Mouse (Mus musculus) heart, adult 2 months (tissue): ENCODE results near the gene 4931409K22Rik. TPM values are rescaled to one million over a fixed set of nuclear protein-coding genes. Genes with fewer than 3 reads are reported as not detected.
A peak's percentile ranks its signal among the peaks of the same experiment; 100 is the strongest.

ENCODE experiments used
- DNase-seq, 2 experiments: peaks; one replicate each; pipeline ENCODE4 v3.0.0; 2021
- H3K27ac ChIP-seq: fragments of 200-600 bp; 2 replicates; pipeline ENCODE4 v1.8.1; 2022
- H3K27me3 ChIP-seq: fragments of 200-500 bp; 2 replicates; pipeline ENCODE4 v1.6.1; 2012; ENCODE audit warnings: mild to moderate bottlenecking, low read length, inconsistent platforms, mixed read lengths; ENCODE audit not compliant: control insufficient read depth, insufficient read depth
- H3K36me3 ChIP-seq: fragments of 200-500 bp; 2 replicates; pipeline ENCODE4 v1.6.1; 2012; ENCODE audit warnings: low read length, inconsistent platforms; ENCODE audit not compliant: control insufficient read depth, insufficient read depth
- H3K4me1 ChIP-seq: fragments of 200-500 bp; 2 replicates; pipeline ENCODE4 v1.6.1; 2011; ENCODE audit warnings: low read length; ENCODE audit not compliant: control insufficient read depth, insufficient read depth
- H3K4me3 ChIP-seq: fragments of 200-600 bp; 2 replicates; pipeline ENCODE4 v1.8.1; 2022
- H3K79me2 ChIP-seq: fragments of 200-500 bp; replicated peaks from 2 replicates; pipeline ENCODE4 v1.6.1; 2012; ENCODE audit warnings: mild to moderate bottlenecking, inconsistent platforms, low read length, moderate library complexity, mixed read lengths; ENCODE audit not compliant: control insufficient read depth, insufficient read depth
- H3K9ac ChIP-seq: fragments of 200-500 bp; 2 replicates; pipeline ENCODE4 v1.6.1; 2012; ENCODE audit warnings: low read depth, mild to moderate bottlenecking, control low read depth, inconsistent platforms, low read length, mixed read lengths
- CTCF ChIP-seq: fragments of 200-600 bp; IDR thresholded peaks from 2 replicates; pipeline ENCODE4 v1.8.1; 2022; ENCODE audit warnings: antibody characterized with exemption, mild to moderate bottlenecking, moderate library complexity
- EP300 ChIP-seq: fragments of 200-500 bp; IDR thresholded peaks from 2 replicates; pipeline ENCODE4 v1.6.1; 2011; ENCODE audit warnings: low read depth, low read length, control low read depth; ENCODE audit not compliant: insufficient read depth
- POLR2A ChIP-seq: fragments of 200-500 bp; IDR thresholded peaks from 2 replicates; pipeline ENCODE4 v1.6.1; 2011; ENCODE audit warnings: mild to moderate bottlenecking, low read depth, low read length, control low read depth; ENCODE audit not compliant: insufficient read depth
- WGBS: fragments of 180-500 bp; shearing (Covaris S2); methylation state at CpG from one replicate; pipeline ENCODE4 v1.1.7; 2018; 5-methylcytosine and 5-hydroxymethylcytosine counted together
- intact Hi-C: fragments of 180-260 bp; cut with DNase I; formaldehyde crosslinking; loops from one replicate; pipeline ENCODE4 v1.15.1; 2025
- polyA plus RNA-seq: library from polyadenylated mRNA; depleted of rRNA; stranded (reverse); fragments of >200 nt; gene quantifications from 2 replicates; pipeline ENCODE4 v1.2.3, GENCODE M21; 2012
- total RNA-seq, 2 experiments: library from RNA; stranded (reverse); gene quantifications; 2 replicates each; pipeline ENCODE4 v1.2.3; 2021

The 4931409K22Rik gene
- total and polyA plus RNA-seq, 3 experiments = 0.06 TPM; not detected in 2

GRCm38 (mm10) chr5:24530042-24530689, 26.4 kb downstream of the 4931409K22Rik start:
- WGBS = 19% methylated on average over 24 of the region's 24 CpGs
- Histone ChIP-seq H3K9ac (no peak overlapping the region), H3K27me3 (peaks cover 15% of the 10 kb centered on the region), H3K79me2 (no peaks in the 10 kb centered on the region), H3K4me1 (no peaks in the 10 kb centered on the region), H3K36me3 (no peaks in the 10 kb centered on the region), H3K27ac (no peak overlapping the region), H3K4me3 (no peak overlapping the region)
- TF ChIP-seq CTCF (no peak; the same call in 1 of the 2 replicates), POLR2A (peak; percentile 57), EP300 (peak; percentile 96)
- peak; percentile 90 to 95 for DNase-seq
- intact Hi-C loops = loop anchor here (2.0 to 5.0 kb wide), 2 partner anchors 67 to 122 kb away; no protein-coding TSS in a partner anchor

GRCm38 (mm10) chr5:24527780-24528179, 28.8 kb downstream of the 4931409K22Rik start:
- Histone ChIP-seq H3K4me1 (no peaks in the 10 kb centered on the region), H3K4me3 (no peak overlapping the region), H3K9ac (no peak overlapping the region), H3K27me3 (peaks cover 23% of the 10 kb centered on the region), H3K79me2 (no peaks in the 10 kb centered on the region), H3K36me3 (no peaks in the 10 kb centered on the region), H3K27ac (no peak overlapping the region)
- intact Hi-C loops = no loop called here
- no peak for DNase-seq
- 21% methylated on average over 6 of the region's 6 CpGs for WGBS
- TF ChIP-seq POLR2A = no peak
- no peak for TF ChIP-seq EP300
- no peak for TF ChIP-seq CTCF

GRCm38 (mm10) chr5:24526889-24527230, 29.7 kb downstream of the 4931409K22Rik start, which contains the start of gene Gbx1:
TSS of gene Gbx1 (minus strand) at chr5:24527202.
- peaks cover 26% of the 10 kb centered on the region for H3K27me3 ChIP-seq
- no peaks in the 10 kb centered on the region for H3K4me1 ChIP-seq
- H3K27ac ChIP-seq = no peak within 1 kb of the TSS
- under 1% methylated on average over 48 of the region's 49 CpGs for WGBS
- intact Hi-C loops = no loop called here
- TF ChIP-seq CTCF (peak; percentile 47), POLR2A (no peak), EP300 (no peak)
- H3K9ac ChIP-seq = 0 out of 2 replicates have a peak within 1 kb of the TSS, but pooled peaks have one; percentile 29
- peak within 1 kb of the TSS; percentile 38 for H3K4me3 ChIP-seq
- peak; percentile 42 to 55 for DNase-seq
- no peaks in the 10 kb centered on the region for H3K79me2 ChIP-seq
- H3K36me3 ChIP-seq = no peaks in the 10 kb centered on the region

GRCm38 (mm10) chr5:24526190-24526888, 30.3 kb downstream of the 4931409K22Rik start:
- 2% methylated on average over 103 of the region's 109 CpGs for WGBS
- 0 out of 2 replicates have a peak overlapping the region, but pooled peaks have one; percentile 29 for H3K9ac ChIP-seq
- intact Hi-C loops = no loop called here

GRCm38 (mm10) chr5:24525360-24526189, 31.0 kb downstream of the 4931409K22Rik start:
- 6% methylated on average over 33 of the region's 34 CpGs for WGBS
- no peak for DNase-seq
- H3K4me3 ChIP-seq = peak overlapping the region; percentile 36; the same call in 1 of the 2 replicates
- H3K27ac ChIP-seq = no peak overlapping the region
- H3K79me2 ChIP-seq = no peaks in the 10 kb centered on the region
- peaks cover 26% of the 10 kb centered on the region for H3K27me3 ChIP-seq
- TF ChIP-seq CTCF = no peak
- no peak for TF ChIP-seq POLR2A
- no peak for TF ChIP-seq EP300
- no peaks in the 10 kb centered on the region for H3K36me3 ChIP-seq
- no peak overlapping the region for H3K9ac ChIP-seq
- intact Hi-C loops = no loop called here
- no peaks in the 10 kb centered on the region for H3K4me1 ChIP-seq

More at GRCm38 (mm10) chr5:24526190-24526888, 30.3 kb downstream of the 4931409K22Rik start:
- TF ChIP-seq CTCF = no peak
- no peak for TF ChIP-seq POLR2A
- no peak for TF ChIP-seq EP300
- no peaks in the 10 kb centered on the region for H3K36me3 ChIP-seq
- no peaks in the 10 kb centered on the region for H3K4me1 ChIP-seq
- peaks cover 26% of the 10 kb centered on the region for H3K27me3 ChIP-seq
- H3K27ac ChIP-seq = no peak overlapping the region
- H3K79me2 ChIP-seq = no peaks in the 10 kb centered on the region
- H3K4me3 ChIP-seq = peak overlapping the region; percentile 38
- DNase-seq = no peak
